Mouse (Mus musculus) limb, embryonic 14.5 days (tissue): ENCODE data around the gene Dab1. TPM values are rescaled to one million over a fixed set of nuclear protein-coding genes. Genes with fewer than 3 reads are reported as not detected.

Source experiments
- ATAC-seq: fragments of 200-750 bp; cut with Nextera tagmentation; 2 replicates; pipeline ENCODE4 v1.8.0; 2017; ENCODE audit warnings: low read depth, moderate number of reproducible peaks, moderate TSS enrichment; ENCODE audit not compliant: low FRiP score
- DNase-seq: peaks from one replicate; pipeline ENCODE4 v3.0.0-alpha.2; 2015; ENCODE audit warnings: low spot score
- H3K27ac ChIP-seq: fragments of 300-500 bp; sonication (generic); replicated peaks from 2 replicates; pipeline ENCODE4 v1.5.1; 2014; ENCODE audit warnings: low read depth, mild to moderate bottlenecking, low read length, moderate library complexity, mixed read lengths
- H3K27me3 ChIP-seq: fragments of 300-500 bp; sonication (generic); 2 replicates; pipeline ENCODE4 v1.6.1; 2014; ENCODE audit warnings: low read length, mixed read lengths; ENCODE audit not compliant: control insufficient read depth, insufficient read depth
- H3K36me3 ChIP-seq: fragments of 300-500 bp; sonication (generic); 2 replicates; pipeline ENCODE4 v1.6.1; 2014; ENCODE audit warnings: mild to moderate bottlenecking, low read length, moderate library complexity, mixed read lengths; ENCODE audit not compliant: control insufficient read depth, insufficient read depth
- H3K4me1 ChIP-seq: fragments of 300-500 bp; sonication (generic); 2 replicates; pipeline ENCODE4 v1.6.1; 2014; ENCODE audit warnings: antibody characterized with exemption, low read length, mixed read lengths; ENCODE audit not compliant: control insufficient read depth, insufficient read depth
- H3K4me2 ChIP-seq: fragments of 300-500 bp; sonication (generic); replicated peaks from 2 replicates; pipeline ENCODE4 v1.6.1; 2014; ENCODE audit warnings: low read depth, mild to moderate bottlenecking, low read length, moderate library complexity; ENCODE audit not compliant: severe bottlenecking
- H3K4me3 ChIP-seq: fragments of 300-500 bp; sonication (generic); replicated peaks from 2 replicates; pipeline ENCODE4 v1.5.1; 2014; ENCODE audit warnings: low read length
- H3K9ac ChIP-seq: fragments of 300-500 bp; sonication (generic); 2 replicates; pipeline ENCODE4 v1.6.1; 2014; ENCODE audit warnings: mild to moderate bottlenecking, low read depth, low read length, moderate library complexity; ENCODE audit not compliant: severe bottlenecking
- H3K9me3 ChIP-seq: fragments of 300-500 bp; sonication (generic); 2 replicates; pipeline ENCODE4 v1.6.1; 2016; ENCODE audit warnings: low read length; ENCODE audit not compliant: control insufficient read depth
- POLR2A ChIP-seq: fragments of 200-500 bp; IDR thresholded peaks from 2 replicates; pipeline ENCODE4 v1.8.0; 2012; ENCODE audit warnings: inconsistent platforms, mild to moderate bottlenecking, moderate library complexity, borderline replicate concordance; ENCODE audit not compliant: insufficient read depth, insufficient read length; ENCODE audit errors: extremely low read depth
- WGBS: fragments of 180-500 bp; shearing (Covaris S2); extraction: QIAGEN DNeasy Blood & Tissue Kit; methylation state at CpG from one replicate; pipeline ENCODE4 v1.1.7; 2014; 5-methylcytosine and 5-hydroxymethylcytosine counted together
- polyA plus RNA-seq, 2 experiments: library from polyadenylated mRNA; depleted of rRNA in 1 of 2; stranded (reverse) in 1 of 2; unstranded in 1 of 2; fragments of >200 nt; fragmentation: Nextera tagmentation in 1 of 2; extraction: Ambion mirVana in 1 of 2; gene quantifications; 2 replicates each; pipeline versions ENCODE4 v1.2.1 to v1.2.3; 2012 to 2014

Gene Dab1
- polyA plus RNA-seq, 2 experiments: 5.5 to 12.1 TPM

- no peaks in the 10 kb centered on the region for H3K4me1 ChIP-seq
- DNase-seq (no peak), ATAC-seq (no peak)
- 77% methylated on average over 5 of the region's 5 CpGs for WGBS
- TF ChIP-seq POLR2A: no peak
- no peak overlapping the region for H3K9ac ChIP-seq
- H3K36me3 ChIP-seq: no peaks in the 10 kb centered on the region
- no peak overlapping the region for H3K4me2 ChIP-seq
- no peaks in the 10 kb centered on the region for H3K27me3 ChIP-seq
- H3K27ac ChIP-seq: no peak overlapping the region
- H3K9me3 ChIP-seq: no peaks in the 10 kb centered on the region
- H3K4me3 ChIP-seq: no peak overlapping the region
Measured at GRCm38 (mm10) chr4:104674706-104675105, 1055.5 kb downstream of the Dab1 start.

- WGBS: 73% methylated on average over 7 of the region's 7 CpGs
- TF ChIP-seq POLR2A: no peak
Measured at GRCm38 (mm10) chr4:104678234-104678633, 1059.1 kb downstream of the Dab1 start.

DNA sequence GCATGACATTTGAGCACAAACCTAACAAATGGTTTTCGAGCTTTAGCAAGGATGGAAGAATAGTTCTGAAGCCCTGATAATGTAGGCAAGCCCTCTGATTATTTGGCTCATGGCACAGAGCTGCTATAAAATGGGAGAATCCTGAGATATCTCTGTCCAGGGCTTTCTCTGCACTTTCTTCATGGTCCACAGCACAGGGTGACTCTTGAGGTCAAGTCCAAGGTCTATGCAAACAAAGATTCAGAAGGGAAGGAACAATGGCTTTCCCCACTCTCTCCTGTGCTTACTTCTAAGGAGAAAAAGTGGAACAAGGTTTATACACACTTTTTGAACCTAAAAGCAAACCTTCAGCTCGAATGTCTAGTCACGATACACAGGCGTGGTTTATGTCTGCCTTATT, 1061.3 kb downstream of the Dab1 start:
- H3K27ac ChIP-seq: no peak overlapping the region
- H3K4me1 ChIP-seq: no peaks in the 10 kb centered on the region
- ATAC-seq (no peak), DNase-seq (no peak)
- H3K9ac ChIP-seq: no peak overlapping the region
- WGBS: 89% methylated on average over 4 of the region's 4 CpGs
- H3K4me2 ChIP-seq: no peak overlapping the region
- no peak overlapping the region for H3K4me3 ChIP-seq
- H3K36me3 ChIP-seq: no peaks in the 10 kb centered on the region
- H3K9me3 ChIP-seq: no peaks in the 10 kb centered on the region
- H3K27me3 ChIP-seq: no peaks in the 10 kb centered on the region
- TF ChIP-seq POLR2A: no peak

More at GRCm38 (mm10) chr4:104678234-104678633, 1059.1 kb downstream of the Dab1 start:
- no peaks in the 10 kb centered on the region for H3K9me3 ChIP-seq
- no peak for ATAC-seq
- H3K4me1 ChIP-seq: no peaks in the 10 kb centered on the region
- no peak overlapping the region for H3K4me3 ChIP-seq
- H3K4me2 ChIP-seq: no peak overlapping the region
- H3K36me3 ChIP-seq: no peaks in the 10 kb centered on the region
- no peak overlapping the region for H3K9ac ChIP-seq
- no peaks in the 10 kb centered on the region for H3K27me3 ChIP-seq
- H3K27ac ChIP-seq: no peak overlapping the region
- no peak for DNase-seq

GRCm38 (mm10) chr4:104686137-104686809, 1067.1 kb downstream of the Dab1 start:
- no peak for DNase-seq
- no peak for TF ChIP-seq POLR2A
- Histone ChIP-seq H3K4me3 (no peak overlapping the region), H3K27ac (no peak overlapping the region), H3K9me3 (no peaks in the 10 kb centered on the region), H3K4me1 (peaks cover 16% of the 10 kb centered on the region; the same call in 1 of the 2 replicates), H3K27me3 (no peaks in the 10 kb centered on the region), H3K4me2 (no peak overlapping the region), H3K9ac (no peak overlapping the region), H3K36me3 (no peaks in the 10 kb centered on the region)
- no peak for ATAC-seq
- 31% methylated on average over 18 of the region's 18 CpGs for WGBS

DNA sequence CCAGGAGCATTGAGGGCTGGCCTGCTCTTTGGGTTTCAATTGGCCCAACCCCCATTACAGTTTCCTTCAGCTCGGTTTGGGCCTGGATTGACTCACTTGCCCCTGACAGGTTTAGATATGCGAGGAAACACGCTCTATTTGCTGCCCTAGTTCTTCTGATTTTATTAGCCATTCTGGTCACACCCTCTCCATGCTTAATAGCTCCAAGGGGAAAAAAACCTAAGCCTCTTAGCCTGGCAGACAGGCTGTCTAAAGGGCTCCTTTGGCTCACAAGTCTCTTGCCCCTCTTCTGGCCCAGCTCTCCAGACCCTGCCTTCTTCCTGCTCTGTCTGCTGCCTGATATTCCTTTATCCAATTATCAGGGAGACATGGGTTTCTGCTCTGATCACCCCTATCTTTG, 1069.9 kb downstream of the Dab1 start:
- H3K4me2 ChIP-seq: no peak overlapping the region
- H3K9ac ChIP-seq: no peak overlapping the region
- no peak for DNase-seq
- H3K4me3 ChIP-seq: no peak overlapping the region
- no peak for ATAC-seq
- TF ChIP-seq POLR2A: no peak
- H3K4me1 ChIP-seq: peaks cover 16% of the 10 kb centered on the region; the same call in 1 of the 2 replicates
- WGBS: 28% methylated on average over 3 of the region's 3 CpGs
- H3K9me3 ChIP-seq: no peaks in the 10 kb centered on the region
- H3K27ac ChIP-seq: no peak overlapping the region
- H3K27me3 ChIP-seq: no peaks in the 10 kb centered on the region
- H3K36me3 ChIP-seq: no peaks in the 10 kb centered on the region
